Mouse (Mus musculus) CD4-positive, CD25-positive, alpha-beta regulatory T cell, adult 2 months (primary cell): ENCODE measurements around the gene Xrcc5.

Experiments
- DNase-seq: peaks from one replicate; pipeline ENCODE4 v3.0.0-alpha.2; 2012; ENCODE audit warnings: low read depth, low spot score

Gene Xrcc5

DNA sequence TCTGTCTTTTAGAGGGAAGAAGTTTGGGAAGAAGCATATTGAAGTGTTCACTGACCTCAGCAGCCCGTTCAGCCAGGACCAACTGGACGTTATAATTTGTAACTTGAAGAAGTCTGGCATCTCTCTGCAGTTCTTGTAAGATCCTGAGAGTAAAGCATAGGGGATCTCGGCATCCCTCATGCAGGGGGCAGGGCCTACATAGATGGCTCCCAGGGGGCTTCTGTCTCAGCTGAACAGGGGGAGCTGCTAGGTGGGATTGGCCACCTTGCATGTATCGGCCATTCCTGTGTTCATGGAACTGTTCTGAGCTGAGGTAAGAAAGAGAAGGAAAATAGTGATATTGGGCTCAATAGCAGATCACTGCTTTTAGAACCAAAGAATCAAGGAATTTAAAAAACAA lies 8.2 kb downstream of the Xrcc5 start:
- no peak for DNase-seq

DNA sequence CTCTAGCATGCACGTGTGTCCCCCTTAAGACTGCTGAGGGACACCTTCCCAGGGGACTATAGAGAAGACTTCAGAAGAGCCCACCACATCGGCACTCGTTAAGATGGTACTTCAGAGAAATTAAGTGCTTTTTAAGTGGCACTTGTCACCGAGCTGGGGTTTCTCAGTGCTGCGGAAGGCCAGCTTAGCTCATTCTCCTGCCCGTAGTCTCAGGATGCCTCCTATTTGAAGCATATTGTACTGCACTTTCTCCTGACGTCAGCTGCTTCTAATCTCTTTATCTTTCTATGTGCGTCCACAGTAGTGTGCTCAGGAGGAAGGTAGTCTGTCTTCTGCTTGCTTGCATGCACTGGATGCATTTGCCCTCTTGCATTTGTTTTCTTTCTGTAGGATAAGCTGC lies 9.2 kb downstream of the Xrcc5 start:
- no peak for DNase-seq

DNA sequence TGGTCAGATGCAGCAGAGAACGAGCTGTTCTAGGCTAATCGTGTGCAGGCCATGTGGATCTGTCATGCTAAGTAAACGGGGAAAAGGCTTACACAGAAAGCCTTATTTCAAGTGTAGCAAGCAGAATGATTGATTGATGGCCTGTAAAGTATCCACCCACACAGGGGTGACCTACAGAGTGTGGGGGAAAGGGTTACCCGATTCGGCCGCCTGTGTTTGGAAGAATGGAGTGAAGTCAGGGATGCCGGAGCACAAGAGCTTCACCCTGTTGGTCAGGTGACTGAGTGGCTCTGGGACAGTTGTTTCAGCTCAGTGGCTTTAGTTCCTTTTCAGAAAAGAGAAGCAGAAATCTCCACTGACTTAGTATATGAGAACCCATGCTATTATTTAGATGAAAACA lies 9.7 kb downstream of the Xrcc5 start:
- DNase-seq, result no peak

DNA sequence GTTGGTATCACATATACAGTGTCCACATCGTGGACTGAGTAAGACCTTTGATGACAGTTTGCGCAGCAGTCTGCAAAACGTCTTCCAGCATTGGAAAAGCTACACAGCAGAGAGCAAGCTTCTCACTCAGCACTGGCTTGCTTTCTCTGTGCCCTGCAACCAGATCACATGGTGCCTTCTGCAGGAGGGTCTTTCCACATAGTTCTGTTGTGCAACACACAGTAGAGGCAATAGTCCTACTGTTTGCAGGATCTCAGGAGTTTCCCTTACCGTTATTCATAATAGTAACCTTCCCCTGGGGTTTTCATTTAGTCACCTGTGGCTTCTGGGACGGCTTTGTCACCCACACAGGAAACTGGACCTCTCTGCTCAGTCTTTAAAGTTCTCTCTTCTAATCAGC lies 13.5 kb downstream of the Xrcc5 start:
- DNase-seq, result no peak

DNA sequence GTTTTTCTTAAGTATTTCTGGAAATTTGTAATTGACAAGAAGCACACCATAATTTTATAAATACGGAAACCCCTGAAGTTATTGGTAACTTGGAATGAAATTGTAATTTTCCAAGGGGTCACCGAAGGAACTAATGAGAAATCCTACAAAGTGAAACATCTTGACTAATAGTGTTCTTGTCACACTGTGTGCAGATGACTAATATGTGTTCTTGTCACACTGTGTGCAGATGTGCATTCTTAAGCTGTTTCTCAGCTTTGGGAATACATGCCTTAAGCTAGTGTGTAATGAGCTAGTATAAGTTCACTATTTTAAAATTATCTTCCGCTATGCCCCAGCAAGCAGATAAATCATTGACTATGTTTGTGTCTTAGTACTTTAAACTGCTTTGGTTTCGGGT lies 16.0 kb downstream of the Xrcc5 start:
- DNase-seq, result no peak

DNA sequence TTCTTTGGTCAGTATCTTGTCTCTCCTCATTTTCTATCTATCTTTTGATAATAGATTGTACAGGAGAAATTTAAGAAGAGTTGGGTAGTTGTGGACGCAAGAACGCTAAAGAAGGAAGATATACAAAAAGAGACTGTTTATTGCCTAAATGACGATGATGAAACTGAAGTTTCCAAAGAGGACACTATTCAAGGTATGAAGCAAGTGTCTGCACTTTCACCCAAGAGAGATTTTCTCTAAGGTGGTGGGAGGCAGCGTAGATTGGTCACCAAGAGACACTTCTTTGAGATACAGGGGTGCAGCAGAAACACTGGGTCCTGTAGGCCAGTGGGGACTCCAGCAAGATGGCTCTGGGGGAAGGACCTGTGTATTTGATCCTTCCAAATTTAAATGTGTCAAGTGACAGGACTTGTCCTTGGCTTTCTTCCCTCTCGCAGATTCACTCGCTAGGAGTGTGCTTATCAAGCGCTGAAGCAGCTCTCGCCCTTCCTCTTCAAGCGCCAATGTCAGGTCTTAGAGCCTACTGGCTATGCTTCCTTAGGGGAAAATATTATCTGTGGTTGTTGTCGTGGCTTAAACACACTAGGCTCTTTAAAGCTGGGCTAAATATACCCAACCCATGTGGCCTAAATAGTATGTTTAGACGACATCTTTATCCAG lies 19.1 kb downstream of the Xrcc5 start:
- no peak for DNase-seq

DNA sequence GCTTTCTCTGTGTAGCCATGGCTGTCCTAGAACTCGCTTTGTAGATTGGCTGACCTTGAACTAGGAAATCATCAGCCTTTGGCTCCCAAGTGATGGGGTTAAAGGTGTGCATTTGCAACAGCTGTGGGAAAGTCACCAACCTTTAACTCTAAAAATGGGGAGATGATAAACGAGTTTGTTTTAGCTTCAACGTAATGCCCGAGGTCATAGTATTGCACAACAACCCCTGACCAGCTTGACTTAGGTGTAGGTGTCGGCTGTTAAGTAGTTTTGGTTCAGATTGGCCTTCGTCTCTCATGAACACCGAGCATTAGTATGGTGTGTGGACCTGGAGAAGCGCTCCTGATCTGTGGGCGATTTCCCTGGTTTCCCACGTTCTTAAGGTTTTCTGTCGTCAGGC lies 27.6 kb downstream of the Xrcc5 start:
- no peak for DNase-seq

DNA sequence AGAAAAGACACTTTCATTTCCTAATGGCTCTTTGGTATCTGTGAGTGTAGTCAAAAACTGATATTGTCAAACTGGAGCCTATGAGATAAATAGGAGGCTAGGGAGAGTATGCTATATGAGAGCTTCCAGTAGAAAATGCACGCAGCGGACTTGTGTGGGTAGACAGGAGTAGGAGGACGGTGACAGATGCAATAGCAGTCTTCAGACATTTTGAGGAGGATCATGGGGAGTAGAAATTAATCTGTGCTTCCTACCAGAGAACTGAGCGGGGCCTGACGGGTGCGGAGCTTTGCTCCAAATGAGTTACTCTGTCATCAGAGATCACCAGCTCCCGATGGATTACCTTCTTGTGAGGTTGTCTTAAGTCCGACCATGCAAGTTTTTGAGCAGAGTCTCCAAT lies 29.6 kb downstream of the Xrcc5 start:
- DNase-seq, result no peak

DNA sequence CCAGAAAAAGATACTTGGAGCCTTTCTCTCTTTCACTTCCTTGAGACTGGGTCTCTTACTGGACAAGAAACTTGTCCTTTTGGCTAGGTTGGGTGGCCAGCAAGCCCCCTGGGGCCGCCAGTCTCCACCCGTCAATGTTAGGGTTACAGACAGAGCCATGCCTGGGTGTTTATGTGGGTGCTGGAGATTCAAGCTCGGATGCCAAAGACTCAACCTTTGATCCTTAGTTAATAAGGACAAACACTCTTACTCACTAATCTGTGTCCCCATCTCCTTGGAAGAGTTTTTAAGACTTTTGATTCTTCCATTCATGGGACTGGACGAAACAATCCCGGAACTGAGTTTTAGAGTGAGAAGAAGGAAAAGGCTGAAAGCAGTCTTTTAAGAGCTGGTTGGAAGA lies 31.1 kb downstream of the Xrcc5 start:
- no peak for DNase-seq

DNA sequence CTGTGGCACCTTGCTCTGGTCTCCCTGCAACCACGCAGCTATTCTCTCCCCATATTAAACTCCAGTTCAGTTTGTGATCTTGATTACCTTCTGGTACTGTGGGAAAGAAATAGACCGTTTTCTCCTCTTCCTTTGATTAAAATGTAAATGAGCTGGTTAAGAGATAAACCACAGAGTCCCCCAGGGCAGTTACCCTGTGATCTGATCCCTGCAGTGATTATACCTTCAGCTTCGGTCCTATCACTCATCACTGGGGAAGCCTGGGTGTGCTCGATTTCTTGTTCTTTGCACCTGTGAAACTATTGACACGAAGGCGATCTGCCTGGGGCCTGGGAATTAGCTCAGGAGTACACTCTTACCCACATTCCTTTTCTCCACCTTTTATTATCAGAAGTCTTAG lies 40.7 kb downstream of the Xrcc5 start:
- no peak for DNase-seq

DNA sequence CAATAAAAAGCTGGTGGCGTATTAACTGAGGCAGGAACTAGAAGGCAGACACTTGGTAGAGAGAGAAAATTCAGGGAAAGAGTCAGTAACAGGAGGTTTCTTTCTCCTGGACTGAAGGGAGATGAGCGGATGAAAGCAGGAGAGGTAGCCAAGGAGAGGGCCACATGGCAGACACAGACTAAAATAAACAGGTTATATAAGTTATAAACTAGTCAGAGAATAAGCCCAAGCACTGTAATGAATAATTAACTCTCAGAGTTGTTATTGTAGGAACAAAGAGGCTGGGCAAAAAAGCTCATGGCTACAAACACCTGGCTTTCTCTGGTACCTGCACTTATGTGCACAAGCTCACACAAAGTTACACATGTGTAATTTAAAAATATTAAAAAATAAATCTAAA lies 47.6 kb downstream of the Xrcc5 start:
- no peak for DNase-seq

DNA sequence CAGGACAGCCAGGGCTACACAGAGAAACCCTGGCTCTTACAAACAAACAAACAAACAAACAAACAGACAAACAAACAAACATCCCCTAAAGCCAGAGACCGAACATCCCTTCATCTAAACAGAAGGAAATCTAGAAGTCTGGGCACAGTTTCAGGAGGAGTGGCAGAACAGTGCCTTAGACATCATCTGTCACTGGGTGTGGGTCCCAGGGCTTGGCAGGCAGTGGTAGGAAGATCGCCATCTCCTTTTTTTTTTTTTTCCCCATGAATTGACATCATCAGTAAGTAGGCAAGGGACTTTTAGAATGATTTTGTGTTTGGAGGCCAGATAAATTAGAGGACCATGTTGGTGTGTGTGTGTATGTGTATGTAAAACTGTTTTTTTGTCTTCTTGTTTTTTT lies 51.0 kb downstream of the Xrcc5 start:
- no peak for DNase-seq

DNA sequence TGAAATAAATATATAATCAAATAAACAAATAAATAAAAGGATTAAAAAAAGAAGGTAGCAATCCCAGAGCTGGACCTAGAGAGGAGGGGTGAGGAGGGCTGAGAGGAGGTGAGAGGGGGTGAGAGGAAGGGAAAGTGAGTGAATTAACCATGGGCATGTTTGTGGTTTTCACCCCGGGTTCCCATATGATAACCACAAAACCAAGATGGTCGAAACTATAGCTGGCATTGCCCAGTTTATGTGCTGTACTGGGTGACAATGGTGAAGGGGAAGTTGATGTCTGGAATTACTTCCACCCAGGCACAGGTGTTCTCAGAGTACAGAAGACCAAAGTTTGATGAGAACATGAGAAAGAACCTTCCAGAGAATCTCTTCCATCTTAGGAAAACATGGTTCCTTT lies 52.2 kb downstream of the Xrcc5 start:
- no peak for DNase-seq

DNA sequence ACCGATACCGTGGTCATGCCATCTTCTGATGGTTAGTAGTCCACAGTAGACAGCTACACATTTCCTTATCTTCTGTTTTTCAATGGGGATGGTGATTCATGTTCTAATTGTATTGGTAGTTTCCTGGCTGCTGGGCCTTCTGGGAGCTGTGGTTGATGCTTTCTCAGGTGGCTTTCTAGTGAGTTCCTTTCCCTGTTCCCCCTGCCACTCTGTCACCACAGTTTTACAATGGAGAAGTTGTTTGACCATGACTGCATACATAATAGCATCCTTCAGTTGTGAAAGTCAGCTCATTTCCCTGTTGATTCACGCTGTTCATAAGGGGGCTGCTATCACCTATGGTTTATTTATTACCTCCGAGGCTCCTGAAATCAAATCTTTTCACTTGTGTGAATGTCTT lies 53.6 kb downstream of the Xrcc5 start:
- no peak for DNase-seq

DNA sequence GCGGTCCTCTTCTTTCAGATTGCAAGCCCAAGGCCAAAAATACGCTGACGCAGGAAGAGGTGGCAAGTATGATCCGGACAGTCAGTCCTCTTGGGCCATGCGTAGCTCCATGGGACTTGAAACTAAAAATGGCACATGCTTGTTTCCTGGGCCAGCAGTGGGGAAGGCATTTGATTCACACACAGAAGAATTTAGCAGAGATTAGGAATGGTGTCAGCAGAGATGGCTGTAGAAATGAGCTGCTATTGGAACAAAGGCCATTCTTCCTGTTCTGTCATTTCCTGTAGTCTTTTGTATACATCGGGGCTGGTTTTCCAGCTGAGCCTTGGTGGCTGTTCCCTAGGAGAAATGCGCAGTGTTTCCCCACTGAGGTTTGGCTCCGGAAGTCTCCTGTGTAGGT lies 57.4 kb downstream of the Xrcc5 start:
- no peak for DNase-seq

DNA sequence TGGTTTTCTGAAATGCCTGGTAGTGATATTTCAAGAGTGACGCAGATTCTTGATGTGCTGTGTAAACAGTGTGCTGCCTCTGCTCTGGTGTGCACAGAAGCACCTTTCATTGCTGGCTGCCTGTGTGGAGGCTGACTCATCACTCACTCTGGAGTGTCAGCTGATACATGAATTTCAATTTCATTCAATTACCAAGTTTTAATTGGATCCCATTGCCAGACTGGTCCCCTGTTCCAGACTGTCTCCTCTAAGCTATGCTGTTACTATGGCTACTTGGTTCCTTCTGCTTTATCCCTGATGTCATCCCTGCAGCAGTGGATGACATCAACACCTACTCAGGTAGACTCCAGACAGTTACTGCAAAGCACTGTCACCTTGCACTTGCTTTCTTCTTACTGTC lies 65.3 kb downstream of the Xrcc5 start:
- DNase-seq, result no peak

DNA sequence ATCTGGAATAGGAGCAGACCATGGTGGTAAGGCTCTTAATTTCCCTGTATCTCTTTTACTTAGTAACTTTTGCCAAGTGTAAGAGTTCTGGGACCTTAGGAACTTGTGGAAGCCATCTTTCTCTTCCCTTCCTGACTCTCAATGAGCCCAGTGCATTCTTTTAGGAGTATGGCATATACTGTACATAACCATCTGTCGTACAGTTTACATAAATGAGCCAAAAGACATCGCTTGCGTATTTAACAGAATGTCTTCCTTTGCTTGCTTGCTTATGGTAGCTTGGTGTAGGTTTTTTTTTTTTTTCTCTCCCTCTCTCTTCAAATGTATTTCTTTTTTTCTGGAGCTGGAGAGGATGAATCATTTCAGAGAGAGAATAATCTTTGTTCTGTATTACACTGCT lies 65.7 kb downstream of the Xrcc5 start:
- no peak for DNase-seq

DNA sequence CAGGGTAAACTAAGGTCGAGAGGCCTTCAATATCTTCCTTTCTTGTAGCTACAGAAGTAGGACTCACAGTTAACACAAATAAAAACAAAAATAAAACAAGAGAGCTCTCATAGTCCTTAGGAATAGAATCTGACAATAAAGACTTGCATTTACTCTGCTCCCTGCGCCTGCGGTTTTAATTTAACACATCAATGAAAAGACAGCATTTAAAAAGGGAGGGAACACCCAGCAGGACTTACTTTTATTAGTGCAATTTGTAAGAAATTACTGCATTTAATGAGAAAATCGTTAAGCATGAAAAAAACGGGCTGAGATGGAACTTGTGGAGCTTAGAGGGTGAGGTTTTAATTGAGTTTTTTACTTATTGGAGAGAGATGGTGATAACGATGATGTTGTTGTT lies 66.4 kb downstream of the Xrcc5 start:
- no peak for DNase-seq

DNA sequence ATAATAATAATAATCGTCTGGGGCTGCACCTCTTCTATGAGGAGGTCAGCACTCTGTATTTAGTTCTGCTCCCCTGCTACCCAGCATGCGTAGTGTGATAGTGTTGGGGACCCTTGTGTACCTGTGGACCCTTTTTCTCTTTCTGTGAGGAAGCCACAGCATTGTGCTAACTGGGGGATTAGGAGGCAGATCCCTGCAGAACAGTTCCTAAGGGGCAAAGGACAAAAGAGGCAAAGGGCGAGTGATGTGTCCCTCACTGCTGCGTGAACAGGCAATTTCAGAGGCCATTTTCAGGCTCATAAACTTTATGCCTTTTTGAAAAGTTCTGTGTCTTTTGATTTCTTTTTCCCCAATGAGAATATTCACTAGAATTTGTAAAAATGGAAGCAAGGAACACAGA lies 66.8 kb downstream of the Xrcc5 start:
- no peak for DNase-seq

DNA sequence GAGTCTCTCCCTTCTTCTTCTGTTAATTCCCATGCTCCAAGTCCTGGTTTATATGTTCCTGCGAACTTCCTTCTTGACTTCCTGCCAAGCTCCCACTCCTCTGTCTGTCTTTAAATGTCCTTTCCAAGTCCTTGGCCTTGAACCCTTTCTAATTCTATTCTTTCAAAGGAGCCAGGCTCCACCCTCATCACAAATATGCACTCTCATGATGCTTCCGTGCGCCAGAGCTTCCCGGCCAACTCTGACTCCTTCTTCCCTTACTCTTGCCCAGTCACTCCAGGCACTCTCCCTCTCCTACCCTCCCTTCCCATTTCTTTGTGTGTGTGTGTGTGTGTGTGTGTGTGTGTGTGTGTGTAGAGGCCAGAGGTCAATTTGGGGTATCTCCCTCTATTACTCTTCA lies 70.9 kb downstream of the Xrcc5 start:
- no peak for DNase-seq

DNA sequence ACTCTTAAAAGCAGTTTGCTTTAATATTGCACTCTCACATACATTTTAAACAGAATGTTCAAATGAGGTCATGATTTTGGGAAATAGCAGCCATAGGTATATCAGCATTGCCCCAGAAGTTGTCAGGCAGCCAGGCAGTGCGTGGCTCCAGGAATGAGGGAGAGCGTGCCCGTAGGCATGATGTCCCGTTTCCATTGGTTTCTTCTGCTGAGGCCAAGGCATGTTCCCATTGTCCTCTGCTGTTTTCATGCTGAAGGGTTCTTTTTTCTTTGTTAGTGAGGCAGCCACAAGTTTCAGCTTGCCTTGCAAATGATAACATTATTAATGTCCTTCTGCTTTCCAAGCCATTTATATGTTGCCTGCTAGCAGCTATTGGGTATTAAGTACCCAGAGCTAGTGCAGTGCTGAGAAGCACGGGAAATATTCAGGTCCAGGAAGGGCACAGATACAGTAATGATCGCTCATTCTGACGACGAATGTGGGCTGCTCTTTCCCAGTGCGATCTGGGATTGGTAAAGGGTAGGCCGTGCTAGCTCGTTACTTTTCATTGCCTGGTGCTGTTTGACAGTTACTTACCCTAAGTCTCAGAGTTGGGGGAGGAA lies 72.6 kb downstream of the Xrcc5 start:
- no peak for DNase-seq

DNA sequence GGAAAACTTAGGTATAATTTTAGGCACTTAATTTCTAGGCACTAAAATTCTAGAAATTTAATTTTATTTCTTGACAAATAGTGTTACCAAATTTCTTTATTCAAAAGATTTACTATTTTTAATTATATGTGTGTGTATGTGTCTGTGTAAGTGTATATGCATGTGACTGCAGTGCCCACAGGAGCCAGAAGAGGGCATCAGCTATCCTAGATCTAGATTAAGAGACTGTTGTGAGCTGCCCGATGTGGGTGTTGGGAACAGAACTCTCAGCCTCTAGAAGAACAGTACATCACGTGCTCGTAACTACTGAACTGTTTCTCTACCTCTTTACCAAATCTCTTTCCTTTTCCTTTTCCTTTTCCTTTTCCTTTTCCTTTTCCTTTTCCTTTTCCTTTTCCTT lies 73.3 kb downstream of the Xrcc5 start:
- DNase-seq, result no peak

DNA sequence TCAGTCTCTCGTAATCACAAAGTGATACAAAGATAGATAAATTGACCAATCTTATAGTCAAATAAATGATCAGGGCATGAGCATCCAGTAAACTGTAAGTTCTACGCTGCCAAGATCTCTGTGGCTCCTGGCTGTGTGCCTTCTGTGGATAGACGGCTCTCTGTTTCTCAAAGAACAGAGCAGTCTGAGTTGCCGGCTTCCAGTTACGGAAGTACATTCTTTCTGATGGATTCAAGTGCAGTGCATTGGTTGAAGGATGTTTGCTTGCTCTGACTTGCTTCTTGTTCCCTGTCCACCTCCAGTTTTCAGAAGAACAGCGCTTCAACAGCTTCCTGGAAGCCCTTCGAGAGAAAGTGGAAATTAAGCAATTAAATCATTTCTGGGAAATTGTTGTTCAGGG lies 75.8 kb downstream of the Xrcc5 start:
- DNase-seq, result no peak

DNA sequence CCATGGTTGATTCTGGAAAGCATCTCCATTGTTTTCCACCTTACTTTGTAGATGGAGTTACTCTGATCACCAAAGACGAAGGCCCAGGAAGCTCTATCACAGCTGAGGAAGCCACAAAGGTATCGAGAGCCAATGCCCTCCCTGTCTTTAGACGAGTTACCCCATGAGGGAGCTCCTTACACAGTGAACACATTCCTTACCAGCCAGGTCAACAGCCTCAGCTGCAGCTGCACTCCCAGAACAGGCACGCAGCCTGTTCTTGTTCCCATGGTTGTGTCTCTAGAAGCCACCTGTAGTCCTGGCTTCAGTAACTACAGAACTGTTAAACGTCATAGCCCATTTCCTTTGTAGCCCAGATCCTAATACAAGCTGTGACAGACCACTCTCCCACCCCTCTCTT lies 76.4 kb downstream of the Xrcc5 start:
- no peak for DNase-seq
